Mouse (Mus musculus) midbrain, postnatal 0 days (tissue): ENCODE results near the gene Cep350. TPM values are rescaled to one million over a fixed set of nuclear protein-coding genes. Genes with fewer than 3 reads are reported as not detected.

Experiments used
- ATAC-seq: fragments of 200-750 bp; cut with Nextera tagmentation; 2 replicates; pipeline ENCODE4 v1.8.0; 2017; ENCODE audit warnings: moderate number of reproducible peaks, mild to moderate bottlenecking, moderate TSS enrichment, moderate library complexity; ENCODE audit not compliant: low FRiP score
- DNase-seq: peaks from one replicate; pipeline ENCODE4 v3.0.0-alpha.2; 2015; ENCODE audit warnings: low spot score
- H3K27ac ChIP-seq: fragments of 300-500 bp; sonication (generic); 2 replicates; pipeline ENCODE4 v1.5.1; 2014; ENCODE audit warnings: low read depth, mild to moderate bottlenecking, low read length, mixed read lengths
- H3K27me3 ChIP-seq: fragments of 300-500 bp; sonication (generic); 2 replicates; pipeline ENCODE4 v1.6.1; 2014; ENCODE audit warnings: low read length, control low read depth, mixed read lengths; ENCODE audit not compliant: insufficient read depth
- H3K36me3 ChIP-seq: fragments of 300-500 bp; sonication (generic); 2 replicates; pipeline ENCODE4 v1.6.1; 2014; ENCODE audit warnings: low read length, control low read depth, mixed read lengths; ENCODE audit not compliant: insufficient read depth
- H3K4me1 ChIP-seq: fragments of 300-500 bp; sonication (generic); 2 replicates; pipeline ENCODE4 v1.6.1; 2014; ENCODE audit warnings: mild to moderate bottlenecking, control low read depth, antibody characterized with exemption, low read length, mixed read lengths; ENCODE audit not compliant: insufficient read depth
- H3K4me2 ChIP-seq: fragments of 300-500 bp; sonication (generic); 2 replicates; pipeline ENCODE4 v1.6.1; 2014; ENCODE audit warnings: low read depth, mild to moderate bottlenecking, low read length, mixed read lengths; ENCODE audit not compliant: poor library complexity, severe bottlenecking
- H3K4me3 ChIP-seq: fragments of 300-500 bp; sonication (generic); 2 replicates; pipeline ENCODE4 v1.5.1; 2014; ENCODE audit warnings: low read depth, mild to moderate bottlenecking, low read length, moderate library complexity
- H3K9ac ChIP-seq: fragments of 300-500 bp; sonication (generic); replicated peaks from 2 replicates; pipeline ENCODE4 v1.6.1; 2014; ENCODE audit warnings: mild to moderate bottlenecking, low read length, moderate library complexity, mixed read lengths; ENCODE audit not compliant: poor library complexity, severe bottlenecking
- H3K9me3 ChIP-seq: fragments of 300-500 bp; sonication (generic); 2 replicates; pipeline ENCODE4 v1.6.1; 2016; ENCODE audit warnings: low read length, control low read depth
- CTCF ChIP-seq: IDR thresholded peaks from 2 replicates; pipeline ENCODE4 v1.5.1; 2016; ENCODE audit warnings: antibody characterized with exemption, mild to moderate bottlenecking
- WGBS: fragments of 180-500 bp; shearing (Covaris S2); extraction: QIAGEN DNeasy Blood & Tissue Kit; methylation state at CpG from one replicate; pipeline ENCODE4 v1.1.7; 2014; 5-methylcytosine and 5-hydroxymethylcytosine counted together
- polyA plus RNA-seq: library from polyadenylated mRNA; unstranded; fragments of >200 nt; fragmentation: Nextera tagmentation; extraction: Ambion mirVana; gene quantifications from 2 replicates; pipeline ENCODE4 v1.2.1, GENCODE M21; 2015
- total RNA-seq: library from RNA; depleted of rRNA; stranded (reverse); fragments of >200 nt; gene quantifications from 2 replicates; pipeline ENCODE4 v1.2.3, GENCODE M21; 2014; rRNA removed

Gene Cep350
- total and polyA plus RNA-seq, 2 experiments from 2014 or later = 13.0 to 33.2 TPM

GRCm38 (mm10) chr1:155798000-155798399, 175.1 kb downstream of the Cep350 start:
- no peaks in the 10 kb centered on the region for H3K27me3 ChIP-seq
- H3K9me3 ChIP-seq = no peaks in the 10 kb centered on the region
- no peaks in the 10 kb centered on the region for H3K4me1 ChIP-seq
- TF ChIP-seq CTCF = no peak
- H3K36me3 ChIP-seq = peaks cover 33% of the 10 kb centered on the region
- H3K27ac ChIP-seq = no peak overlapping the region
- H3K4me2 ChIP-seq = no peak overlapping the region
- ATAC-seq = no peak
- 96% methylated on average over 4 of the region's 4 CpGs for WGBS
- H3K4me3 ChIP-seq = no peak overlapping the region
- no peak overlapping the region for H3K9ac ChIP-seq
- DNase-seq = no peak

- DNase-seq (peak; percentile 15), ATAC-seq (no peak)
- Histone ChIP-seq H3K9ac (no peak overlapping the region), H3K4me3 (no peak overlapping the region), H3K9me3 (no peaks in the 10 kb centered on the region), H3K4me1 (no peaks in the 10 kb centered on the region), H3K4me2 (no peak overlapping the region), H3K36me3 (peaks cover 32% of the 10 kb centered on the region), H3K27ac (no peak overlapping the region), H3K27me3 (no peaks in the 10 kb centered on the region)
- WGBS = 67% methylated on average over 4 of the region's 4 CpGs
- TF ChIP-seq CTCF = no peak
Measured at GRCm38 (mm10) chr1:155797425-155797824, 175.6 kb downstream of the Cep350 start.

GRCm38 (mm10) chr1:155796757-155797405, 176.2 kb downstream of the Cep350 start:
- DNase-seq = no peak
- H3K4me3 ChIP-seq = no peak overlapping the region
- peaks cover 34% of the 10 kb centered on the region for H3K36me3 ChIP-seq
- ATAC-seq = no peak
- H3K9ac ChIP-seq = no peak overlapping the region
- no peaks in the 10 kb centered on the region for H3K9me3 ChIP-seq
- H3K4me1 ChIP-seq = no peaks in the 10 kb centered on the region
- no peak overlapping the region for H3K27ac ChIP-seq
- WGBS = 78% methylated on average over 11 of the region's 11 CpGs
- no peak overlapping the region for H3K4me2 ChIP-seq
- H3K27me3 ChIP-seq = no peaks in the 10 kb centered on the region
- no peak for TF ChIP-seq CTCF

- 96% methylated on average over 5 of the region's 5 CpGs for WGBS
- Histone ChIP-seq H3K9me3 (no peaks in the 10 kb centered on the region), H3K4me2 (no peak overlapping the region), H3K4me1 (no peaks in the 10 kb centered on the region), H3K27me3 (no peaks in the 10 kb centered on the region), H3K4me3 (no peak overlapping the region), H3K36me3 (peaks cover 35% of the 10 kb centered on the region), H3K27ac (no peak overlapping the region), H3K9ac (no peak overlapping the region)
- TF ChIP-seq CTCF = no peak
- ATAC-seq (no peak), DNase-seq (no peak)
Measured at GRCm38 (mm10) chr1:155795791-155796233, 177.2 kb downstream of the Cep350 start.

Other genes starting within 250 kb of the Cep350 start
- 1.5 and 2.7 TPM in 2 replicates for gene Lhx4, start 221.6 kb downstream of the Cep350 start, total RNA-seq
- 0.99 and 1.1 TPM in 2 replicates for gene Lhx4, start 221.6 kb downstream of the Cep350 start, polyA plus RNA-seq
- gene Qsox1, start 160.4 kb downstream of the Cep350 start, total RNA-seq = 31.7 and 32.7 TPM in 2 replicates
- 21.3 and 23.0 TPM in 2 replicates for gene Qsox1, start 160.4 kb downstream of the Cep350 start, polyA plus RNA-seq
- gene Tor1aip2, start 62.1 kb upstream of the Cep350 start, total RNA-seq = 64.3 and 67.0 TPM in 2 replicates
- 46.1 and 46.7 TPM in 2 replicates for gene Tor1aip2, start 62.1 kb upstream of the Cep350 start, polyA plus RNA-seq
- 18.2 and 29.5 TPM in 2 replicates for gene Tor1aip1, start 63.2 kb upstream of the Cep350 start, total RNA-seq
- 21.6 and 21.9 TPM in 2 replicates for gene Tor1aip1, start 63.2 kb upstream of the Cep350 start, polyA plus RNA-seq
- 4.6 and 5.6 TPM in 2 replicates for gene Fam163a, start 231.8 kb upstream of the Cep350 start, total RNA-seq
- 4.8 TPM in 2 replicates for gene Fam163a, start 231.8 kb upstream of the Cep350 start, polyA plus RNA-seq